Mouse (Mus musculus) cerebellum, postnatal 10 days (tissue): ENCODE measurements around the gene Fam193b.
A peak's percentile ranks its signal among the peaks of the same experiment; 100 is the strongest.
"Not testable (repeated sequence)": the region's sequence is repeated elsewhere in the genome, so short reads cannot be mapped to it uniquely, and the experiment has no call there.

Source experiments
- DNase-seq, 2 experiments: peaks; one replicate each; pipeline ENCODE4 v3.0.0; 2021; ENCODE audit warnings: mixed read lengths in 2 of 2

Gene Fam193b

GRCm38 (mm10) chr13:55570286-55570973 is 490 bp downstream of the Fam193b start:
- DNase-seq, result peak; percentile 74 to 80

GRCm38 (mm10) chr13:55569726-55570285 is 1.1 kb downstream of the Fam193b start:
- DNase-seq, result peak; percentile 64

DNA sequence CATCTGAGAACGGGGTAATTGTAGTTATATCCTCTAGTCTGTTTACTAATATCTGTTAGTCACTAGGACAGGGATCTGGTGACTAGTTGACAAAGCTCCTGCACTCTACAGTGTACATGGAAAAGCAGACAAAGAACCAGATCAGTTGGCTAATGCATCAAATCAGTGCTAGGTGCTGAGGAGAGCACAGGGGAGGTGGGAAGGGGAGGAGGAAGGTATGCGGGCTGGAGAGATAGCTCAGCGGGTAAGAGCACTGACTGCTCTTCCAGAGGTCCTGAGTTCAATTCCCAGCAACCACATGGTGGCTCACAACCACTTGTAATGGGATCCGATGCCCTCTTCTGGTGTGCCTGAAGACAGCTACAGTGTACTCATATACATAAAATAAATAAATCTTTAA is 2.4 kb downstream of the Fam193b start:
- not testable (repeated sequence) for DNase-seq

DNA sequence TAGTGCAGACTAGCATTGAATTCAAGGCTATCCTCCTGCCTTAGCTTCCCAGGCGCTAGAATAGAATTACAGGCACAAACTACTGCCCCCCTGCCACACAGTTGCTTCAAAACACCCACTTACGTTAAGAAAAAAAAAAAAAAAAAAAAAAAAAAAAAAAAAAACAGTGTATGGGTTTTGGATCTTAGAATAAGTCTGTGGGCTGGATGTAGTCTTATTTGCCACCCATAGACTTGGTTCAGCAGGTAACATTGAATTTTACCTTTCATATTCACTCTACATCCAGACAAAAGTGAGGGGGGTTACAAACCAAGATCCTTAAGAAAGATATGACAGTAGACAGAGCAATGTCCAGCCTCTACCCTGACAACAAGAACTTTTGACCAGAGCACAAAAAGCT is 3.0 kb downstream of the Fam193b start:
- no peak for DNase-seq

GRCm38 (mm10) chr13:55567001-55567400 is 3.9 kb downstream of the Fam193b start:
- no peak for DNase-seq

DNA sequence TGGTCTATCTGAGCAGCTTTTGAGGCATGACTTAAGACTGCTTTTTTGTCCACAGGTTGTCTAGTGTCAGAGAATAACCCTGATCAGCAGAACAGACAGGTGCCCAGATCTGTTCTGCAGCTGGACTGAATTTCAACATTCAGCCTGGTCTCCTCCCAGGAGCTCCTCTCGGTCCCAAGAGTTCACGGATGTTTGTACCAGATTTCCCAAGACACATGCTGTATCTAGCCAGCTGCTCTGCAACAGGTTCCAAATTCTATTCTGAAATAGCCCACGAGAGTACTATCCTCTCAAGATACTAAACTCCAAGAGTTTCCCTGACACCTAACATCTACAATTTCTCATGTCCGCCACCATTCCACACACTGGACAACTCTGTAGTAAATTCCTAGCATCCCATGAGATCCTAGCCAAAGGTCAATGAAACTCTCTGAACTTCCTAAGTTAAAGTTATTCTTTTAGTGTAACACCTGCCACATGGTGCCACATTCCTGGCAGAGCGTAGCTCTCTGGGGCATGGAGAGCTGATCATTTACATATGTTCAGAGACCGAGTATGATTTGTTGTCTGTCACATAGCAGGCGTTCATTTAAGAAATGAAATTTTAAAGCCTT is 7.5 kb downstream of the Fam193b start:
- no peak for DNase-seq

DNA sequence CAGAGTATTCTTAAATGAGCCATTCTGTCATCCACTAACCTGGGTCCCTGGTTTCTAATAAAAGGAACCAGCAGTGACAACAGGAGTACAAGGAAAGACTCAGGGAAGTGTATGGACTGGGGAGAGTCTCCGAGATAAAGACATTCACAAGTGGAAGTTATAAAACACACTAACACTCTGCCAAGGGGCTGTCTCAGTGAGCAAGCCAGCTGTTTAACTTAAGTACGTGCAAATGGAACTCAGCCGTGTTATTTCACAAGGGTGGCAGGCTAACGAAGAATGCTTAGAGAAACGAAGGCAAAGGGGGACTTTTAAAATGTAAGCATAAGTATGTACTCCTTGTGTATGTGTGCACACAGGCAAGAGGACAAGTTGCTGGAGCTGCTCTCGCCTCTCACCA is 13.4 kb downstream of the Fam193b start:
- no peak for DNase-seq

- DNase-seq, result no peak
Measured at GRCm38 (mm10) chr13:55555921-55556320, 15.0 kb downstream of the Fam193b start.

DNA sequence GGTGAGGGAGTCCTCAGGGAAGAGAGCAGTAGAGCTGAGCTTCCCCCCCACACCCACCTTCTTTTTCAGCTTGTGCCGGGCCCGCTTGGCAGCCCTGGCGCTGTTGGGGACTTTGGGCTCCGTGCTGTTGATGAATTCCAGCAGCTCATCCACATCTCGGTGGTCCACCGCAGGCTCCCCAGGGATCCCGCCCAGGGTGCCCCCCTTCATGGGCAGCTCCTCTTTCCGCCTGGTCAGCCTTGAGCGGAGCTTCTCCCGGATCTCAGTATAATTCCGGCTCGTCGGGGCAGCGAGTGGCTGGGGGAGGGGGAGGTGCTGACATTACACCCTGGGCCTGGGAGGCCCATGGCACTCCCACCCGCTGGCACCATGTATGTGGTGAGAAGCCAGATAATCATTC is 21.9 kb downstream of the Fam193b start:
- DNase-seq, result no peak

GRCm38 (mm10) chr13:55548426-55548825 is 22.5 kb downstream of the Fam193b start:
- no peak for DNase-seq

GRCm38 (mm10) chr13:55547916-55548315 is 23.0 kb downstream of the Fam193b start:
- DNase-seq, result no peak

DNA sequence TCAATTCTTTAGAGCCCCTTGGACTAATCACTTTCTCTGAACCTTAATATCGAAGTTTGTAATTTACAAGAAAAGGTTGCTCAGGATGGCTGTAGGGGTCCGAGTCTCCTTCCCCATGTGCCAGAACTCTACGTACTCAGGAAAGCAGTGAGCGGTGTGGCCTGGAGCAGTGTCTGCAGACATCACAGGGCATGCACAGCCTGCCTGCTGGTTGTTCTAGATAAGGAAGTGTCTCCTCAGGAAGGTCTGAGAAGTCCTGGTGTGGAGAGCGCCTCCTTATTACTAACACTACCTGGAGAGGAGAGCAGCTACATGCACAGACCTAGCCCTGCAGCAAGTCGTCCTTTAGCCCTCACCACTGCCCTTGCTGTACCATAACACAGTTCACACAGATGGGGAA is 26.1 kb downstream of the Fam193b start:
- no peak for DNase-seq

- DNase-seq, result no peak
Measured at GRCm38 (mm10) chr13:55543447-55543846, 27.5 kb downstream of the Fam193b start.

DNA sequence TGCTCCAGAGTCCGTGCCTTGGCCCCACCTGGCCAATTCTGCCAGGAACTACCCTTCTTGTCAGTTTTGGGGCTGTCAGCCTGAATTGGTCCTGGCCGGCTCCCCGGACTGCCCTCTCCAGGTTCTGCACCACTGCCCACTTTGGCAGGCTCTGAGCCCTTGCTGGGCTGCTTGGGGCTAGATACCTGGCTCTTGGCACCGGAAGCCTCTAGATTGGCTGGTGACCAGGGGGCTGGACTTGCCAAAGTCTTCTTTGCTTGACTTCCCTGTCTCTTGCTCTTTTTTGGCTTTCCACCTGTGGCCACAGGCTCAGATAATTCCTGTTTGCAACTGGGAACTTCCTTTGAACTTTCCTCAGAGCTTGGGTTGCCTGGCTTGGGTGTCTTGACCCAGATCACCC is 28.0 kb downstream of the Fam193b start:
- peak; percentile 44 to 52 for DNase-seq

GRCm38 (mm10) chr13:55540933-55541332 is 30.0 kb downstream of the Fam193b start:
- peak; percentile 65 to 67 for DNase-seq

DNA sequence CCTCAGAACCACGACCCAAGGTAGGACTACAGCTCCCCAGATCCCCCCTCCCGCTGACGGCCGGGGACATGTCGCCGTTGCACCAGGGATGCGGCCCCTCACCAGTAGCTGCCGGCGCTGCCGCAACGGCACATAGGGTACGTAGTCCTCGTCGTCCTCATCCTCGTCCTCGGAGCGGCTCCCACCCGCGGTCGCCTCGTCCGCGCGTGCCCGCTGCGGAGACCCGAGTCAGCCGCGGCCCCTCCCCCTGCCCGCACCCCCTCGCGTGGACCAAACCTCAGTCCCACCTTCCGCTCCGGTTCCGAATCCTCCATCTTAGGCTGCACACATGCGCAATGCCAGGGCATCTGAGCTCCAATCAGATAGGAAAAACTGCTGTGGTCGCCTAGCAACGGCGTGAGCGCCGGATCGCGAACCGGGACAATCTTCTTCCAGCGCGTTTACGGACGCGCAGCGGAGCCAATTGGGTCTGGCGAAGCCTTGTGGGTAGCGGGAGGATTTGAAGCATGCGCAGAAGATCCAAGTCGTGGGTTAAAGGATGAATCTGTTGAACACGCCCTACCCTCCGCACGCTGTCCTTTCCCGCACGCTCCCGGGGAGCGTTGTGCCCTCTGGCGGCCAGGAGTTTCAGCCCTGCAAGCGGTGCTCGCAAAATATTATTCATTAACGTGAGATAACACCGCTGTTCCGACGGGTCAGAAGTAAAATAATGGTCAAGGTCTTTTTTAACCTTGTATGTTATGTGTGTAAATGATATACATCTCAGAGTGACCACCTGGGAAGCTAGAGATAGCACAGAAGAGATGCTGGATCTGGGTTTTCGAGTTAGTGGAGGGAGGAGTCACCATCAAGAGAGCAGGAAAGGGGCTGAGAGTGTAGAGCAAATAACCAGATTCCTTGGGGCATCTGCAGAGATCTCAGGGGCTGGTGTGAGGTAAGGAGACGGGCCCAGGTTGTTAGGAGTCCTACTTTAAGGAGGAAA is 34.4 kb downstream of the Fam193b start, which contains the start of gene Ddx41:
TSS of gene Ddx41 (minus strand) at position 465 of the 982 bp plus-strand sequence.
- peak; percentile 98 for DNase-seq

GRCm38 (mm10) chr13:55535796-55536193 is 35.1 kb downstream of the Fam193b start:
- peak in 1 of 2 experiments; percentile 50 for DNase-seq

DNA sequence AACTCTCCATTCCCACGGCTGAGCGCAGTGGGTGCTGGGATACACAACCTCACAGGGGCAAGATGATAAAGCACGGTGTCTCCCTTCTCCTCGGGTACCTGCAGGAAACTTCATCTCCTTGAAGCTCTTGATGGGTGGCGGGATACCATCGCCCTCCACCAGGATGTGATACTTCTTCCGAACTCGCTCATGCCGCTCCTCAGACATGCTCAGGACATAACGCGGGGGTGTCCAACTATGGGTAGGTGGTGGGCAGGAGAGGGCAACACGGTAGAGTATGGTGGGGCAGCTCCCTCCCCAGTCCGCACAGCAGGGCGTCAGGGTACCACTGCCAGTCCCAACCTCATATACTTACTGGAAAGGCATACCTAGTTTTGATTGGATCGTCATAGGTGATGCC is 35.7 kb downstream of the Fam193b start:
- peak in 1 of 2 experiments; percentile 34 for DNase-seq

DNA sequence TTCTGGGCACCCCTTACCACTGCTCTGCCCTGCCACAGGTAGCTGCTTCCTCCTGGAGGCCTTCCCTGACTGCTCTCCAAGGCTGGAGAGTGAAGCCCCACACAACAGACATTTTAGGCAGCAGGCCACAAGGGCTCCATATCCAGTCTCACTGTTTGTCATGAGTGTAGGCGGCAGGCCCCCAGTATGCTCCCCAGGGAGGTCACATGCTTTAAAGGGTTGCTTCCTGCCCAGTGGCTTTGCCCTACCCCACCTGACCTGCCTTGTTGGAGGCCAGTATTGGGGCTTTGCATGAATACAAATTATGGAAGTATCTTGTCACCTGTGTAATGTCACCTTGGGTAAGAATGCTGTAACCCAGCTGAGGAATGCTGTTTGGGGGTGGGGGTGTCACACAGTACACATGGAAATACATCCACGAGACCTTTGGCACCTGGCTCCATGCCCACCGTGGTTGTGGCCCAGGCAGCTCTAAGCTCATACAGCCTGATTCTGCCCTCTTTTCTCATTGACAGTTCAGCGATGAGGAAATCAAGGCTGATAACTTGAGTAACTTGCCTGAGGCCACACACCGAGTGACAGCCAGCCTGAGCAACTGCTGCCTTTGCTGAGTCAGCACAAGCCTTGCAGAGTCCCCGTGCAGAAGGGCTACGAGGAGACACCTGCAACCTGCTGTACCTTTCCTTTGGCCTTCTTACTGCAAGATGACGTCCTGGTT is 41.6 kb downstream of the Fam193b start, which contains the start of gene Dok3:
TSS of gene Dok3 (minus strand) at position 99 of the 718 bp plus-strand sequence.
- peak; percentile 20 to 27 for DNase-seq

DNA sequence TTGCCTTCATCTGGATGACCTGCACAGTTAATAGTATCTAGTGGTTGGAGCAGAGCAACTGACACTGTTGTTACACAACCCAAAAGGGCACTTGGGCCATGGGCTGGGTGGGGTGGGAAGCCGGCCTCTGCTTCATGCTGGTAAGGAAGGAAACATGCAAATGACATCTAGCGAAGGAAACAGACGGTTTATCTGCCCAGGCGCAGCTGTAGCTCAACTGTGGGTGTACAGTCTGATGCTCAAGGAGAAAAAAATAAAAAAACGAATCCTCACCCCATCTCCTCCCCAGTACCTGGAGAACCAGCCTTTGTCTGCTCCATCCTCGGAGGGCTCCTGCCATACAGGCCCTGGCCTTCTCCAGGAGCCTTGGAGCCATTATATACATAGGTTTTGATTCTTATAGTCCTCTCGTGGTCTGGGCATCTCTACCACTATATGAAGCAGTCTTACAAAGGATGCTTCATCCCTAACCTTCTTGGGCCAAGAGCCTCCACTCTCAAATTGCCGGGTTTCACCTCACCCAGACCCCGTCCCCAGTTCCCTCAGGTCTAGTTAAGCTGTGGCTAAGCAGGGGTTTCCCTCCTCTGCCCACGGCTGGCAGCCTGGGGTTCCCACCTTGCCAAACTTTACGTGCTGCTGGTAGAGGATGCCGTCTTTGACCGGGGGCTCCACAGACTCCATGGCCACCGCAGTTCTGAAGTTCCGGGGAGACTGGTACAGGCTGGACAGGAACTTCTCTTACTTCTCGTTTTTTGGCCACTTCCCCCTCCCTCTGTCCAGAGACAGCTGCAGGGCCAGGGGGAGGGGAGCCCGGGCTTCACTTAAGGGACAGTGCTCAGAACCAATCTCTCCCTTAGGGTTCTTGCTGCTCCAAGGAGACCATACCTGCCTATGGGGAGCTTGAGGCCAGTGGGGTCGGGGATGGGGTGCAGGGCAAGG is 42.8 kb downstream of the Fam193b start:
- DNase-seq, result no peak

DNA sequence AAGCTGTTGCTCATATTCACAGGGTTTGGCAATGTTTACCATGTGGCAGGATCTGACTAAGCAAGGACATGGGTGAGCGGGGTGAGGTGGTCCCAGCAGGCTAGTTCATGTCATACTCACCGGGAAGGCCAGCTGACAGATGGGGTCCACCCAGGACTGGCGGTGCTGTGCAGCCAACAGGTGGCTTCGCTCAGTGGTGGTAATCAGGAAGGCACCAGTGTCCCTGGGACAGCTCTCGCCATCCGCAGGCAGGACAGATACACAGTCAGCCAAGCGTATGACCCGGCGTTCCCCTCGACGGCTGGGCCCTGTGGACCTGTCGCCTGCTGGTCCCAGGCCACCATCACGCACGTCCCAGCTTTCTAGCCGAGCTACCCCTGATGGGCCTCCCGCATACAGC is 43.7 kb downstream of the Fam193b start:
- DNase-seq, result no peak
